Mouse (Mus musculus) ES-E14 (cell line): Measurements from ENCODE around the gene Ace3. TPM values are rescaled to one million over a fixed set of nuclear protein-coding genes. Genes with fewer than 3 reads are reported as not detected.

Experiments used
- DNase-seq: peaks from one replicate; pipeline ENCODE4 v3.0.0-alpha.2; 2013; ENCODE audit warnings: low read depth, low spot score
- H3K27ac ChIP-seq: 2 replicates; pipeline ENCODE4 v1.5.1; 2012; ENCODE audit warnings: low read depth, mild to moderate bottlenecking, low read length, moderate library complexity, mixed read lengths; ENCODE audit not compliant: poor library complexity, insufficient read depth, severe bottlenecking
- H3K36me3 ChIP-seq: 2 replicates; pipeline ENCODE4 v1.6.1; 2012; ENCODE audit warnings: mild to moderate bottlenecking, low read length, moderate library complexity, mixed read lengths; ENCODE audit not compliant: control insufficient read depth, poor library complexity, insufficient read depth, severe bottlenecking
- H3K4me1 ChIP-seq, 2 experiments: fragments of 150-350 bp in 1 of 2; sonication (generic) in 1 of 2; 2 replicates each; pipeline ENCODE4 v1.6.1; 2012; ENCODE audit warnings: low read length in 2 of 2, mild to moderate bottlenecking in 1 of 2, mixed read lengths in 1 of 2; ENCODE audit not compliant: control insufficient read depth in 2 of 2, insufficient read depth in 2 of 2, poor library complexity in 1 of 2
- H3K4me3 ChIP-seq, 2 experiments: fragments of 150-350 bp in 1 of 2; sonication (generic) in 1 of 2; 2 replicates each; pipeline ENCODE4 v1.5.1; 2012; ENCODE audit warnings: low read length in 2 of 2, low read depth in 1 of 2, mild to moderate bottlenecking in 1 of 2, mixed read lengths in 1 of 2; ENCODE audit not compliant: insufficient read depth in 1 of 2, poor library complexity in 1 of 2, severe bottlenecking in 1 of 2
- H3K9ac ChIP-seq: 2 replicates; pipeline ENCODE4 v1.6.1; 2012; ENCODE audit warnings: low read depth, mild to moderate bottlenecking, low read length, mixed read lengths; ENCODE audit not compliant: poor library complexity, insufficient read depth, severe bottlenecking
- H3K9me3 ChIP-seq: fragments of 150-350 bp; sonication (generic); 2 replicates; pipeline ENCODE4 v1.6.1; 2012; ENCODE audit warnings: low read depth, mild to moderate bottlenecking, low read length; ENCODE audit not compliant: control insufficient read depth, insufficient read depth
- CHD2 ChIP-seq: IDR thresholded peaks from 2 replicates; pipeline ENCODE4 v1.6.1; 2014; ENCODE audit warnings: mild to moderate bottlenecking, low read depth, low read length, inconsistent platforms
- HCFC1 ChIP-seq: IDR thresholded peaks from 2 replicates; pipeline ENCODE4 v1.6.1; 2012; ENCODE audit warnings: low read length, inconsistent platforms, borderline replicate concordance; ENCODE audit not compliant: insufficient read depth
- MAFK ChIP-seq: IDR thresholded peaks from 2 replicates; pipeline ENCODE4 v1.6.1; 2014; ENCODE audit warnings: mild to moderate bottlenecking, low read depth, low read length, inconsistent platforms; ENCODE audit not compliant: insufficient read depth
- ZC3H11A ChIP-seq: IDR thresholded peaks from 2 replicates; pipeline ENCODE4 v1.6.1; 2012; ENCODE audit warnings: low read depth, mild to moderate bottlenecking, inconsistent platforms, low read length, borderline replicate concordance
- ZNF384 ChIP-seq: IDR thresholded peaks from 2 replicates; pipeline ENCODE4 v1.6.1; 2012; ENCODE audit warnings: low read depth, low read length, inconsistent platforms
- in situ Hi-C, 2 experiments: fragments of 600-800 bp; cut with MboI; formaldehyde crosslinking; loops; one replicate each; pipeline ENCODE4 v1.15.1; 2025; ENCODE audit warnings: low sequenced_read_pairs in 2 of 2, inconsistent platforms in 1 of 2; ENCODE audit not compliant: unreplicated experiment in 2 of 2
- total RNA-seq: library from RNA; depleted of rRNA; stranded (reverse); fragments of 300-350 nt; gene quantifications from 2 replicates; pipeline ENCODE4 v1.2.3, GENCODE M21; 2012

Gene Ace3
- total RNA-seq, 1 experiment: not detected

- in situ Hi-C loops: no loop called here
- TF ChIP-seq MAFK (no peak), CHD2 (no peak), ZC3H11A (no peak), HCFC1 (no peak), ZNF384 (no peak)
- Histone ChIP-seq H3K9ac (no peak overlapping the region), H3K4me3 (no peak overlapping the region), H3K36me3 (no peaks in the 10 kb centered on the region), H3K27ac (no peak overlapping the region), H3K4me1 (no peaks in the 10 kb centered on the region), H3K9me3 (no peaks in the 10 kb centered on the region)
- no peak for DNase-seq
Measured at GRCm38 (mm10) chr11:106004576-106004975, 10.1 kb downstream of the Ace3 start.

- Histone ChIP-seq H3K4me1 (no peaks in the 10 kb centered on the region), H3K4me3 (no peak overlapping the region), H3K27ac (no peak overlapping the region), H3K9me3 (no peaks in the 10 kb centered on the region), H3K36me3 (no peaks in the 10 kb centered on the region), H3K9ac (no peak overlapping the region)
- in situ Hi-C loops: no loop called here
- TF ChIP-seq ZC3H11A (no peak), MAFK (no peak), ZNF384 (no peak), CHD2 (no peak), HCFC1 (no peak)
- no peak for DNase-seq
Measured at GRCm38 (mm10) chr11:106005970-106006369, 11.5 kb downstream of the Ace3 start.

- peak within 1 kb of the TSS; percentile 53 to 62; a peak in 3 of 4 replicates for H3K4me3 ChIP-seq
- in situ Hi-C loops: no loop called here
- no peaks in the 10 kb centered on the region for H3K9me3 ChIP-seq
- no peaks in the 10 kb centered on the region for H3K4me1 ChIP-seq
- DNase-seq: peak; percentile 60
- TF ChIP-seq MAFK (no peak), HCFC1 (0 out of 2 replicates have a peak, but pooled peaks have one; percentile 23)
- no peaks in the 10 kb centered on the region for H3K36me3 ChIP-seq
- no peak within 1 kb of the TSS for H3K9ac ChIP-seq
- H3K27ac ChIP-seq: no peak within 1 kb of the TSS
Measured at GRCm38 (mm10) chr11:106007821-106008220, 13.3 kb downstream of the Ace3 start, which contains the start of gene Kcnh6. TSS of gene Kcnh6 (plus strand) at chr11:106008124.

GRCm38 (mm10) chr11:106012711-106013110, 18.2 kb downstream of the Ace3 start:
- no peak for DNase-seq
- Histone ChIP-seq H3K9me3 (no peaks in the 10 kb centered on the region), H3K27ac (no peak overlapping the region), H3K9ac (no peak overlapping the region), H3K36me3 (no peaks in the 10 kb centered on the region), H3K4me3 (no peak overlapping the region), H3K4me1 (no peaks in the 10 kb centered on the region)
- in situ Hi-C loops: no loop called here
- TF ChIP-seq MAFK: no peak

GRCm38 (mm10) chr11:106013556-106014225, 19.2 kb downstream of the Ace3 start:
- in situ Hi-C loops: no loop called here
- no peak overlapping the region for H3K27ac ChIP-seq

More at GRCm38 (mm10) chr11:106013556-106014225, 19.2 kb downstream of the Ace3 start:
- DNase-seq: no peak
- Histone ChIP-seq H3K4me1 (peaks cover 0 to under 1% of the 10 kb centered on the region in 2 experiments; a peak in 1 of 4 replicates), H3K9ac (no peak overlapping the region), H3K9me3 (no peaks in the 10 kb centered on the region), H3K4me3 (no peak overlapping the region), H3K36me3 (no peaks in the 10 kb centered on the region)
- no peak for TF ChIP-seq MAFK
- no peak for TF ChIP-seq ZNF384
- TF ChIP-seq ZC3H11A: no peak
- TF ChIP-seq HCFC1: no peak
- no peak for TF ChIP-seq CHD2
